Mouse (Mus musculus) left cerebral cortex, postnatal 14 days (tissue): ENCODE results near the gene Emx2. TPM values are rescaled to one million over a fixed set of nuclear protein-coding genes. Genes with fewer than 3 reads are reported as not detected.

Source experiments
- DNase-seq, 2 experiments: peaks; one replicate each; pipeline ENCODE4 v3.0.0; 2021 to 2022; ENCODE audit warnings: low spot score in 2 of 2, mixed read lengths in 1 of 2
- intact Hi-C: fragments of 180-260 bp; cut with DNase I; formaldehyde crosslinking; loops from one replicate; pipeline ENCODE4 v1.15.1; 2025
- total RNA-seq, 2 experiments: library from RNA; stranded (reverse); gene quantifications; 2 replicates each; pipeline ENCODE4 v1.2.3; 2021

Gene Emx2
- total RNA-seq, 2 experiments from 2014 or later = 10.6 to 10.9 TPM

- no peak for DNase-seq
- intact Hi-C loops = loop anchor here (10.0 kb wide), 1 partner anchor 175 kb away; no protein-coding TSS in a partner anchor
Observed at GRCm38 (mm10) chr19:59479912-59480311, 21.7 kb downstream of the Emx2 start.

GRCm38 (mm10) chr19:59480563-59480962 lies 22.4 kb downstream of the Emx2 start:
- intact Hi-C loops = no loop called here
- no peak for DNase-seq

- intact Hi-C loops = no loop called here
- DNase-seq = peak in 1 of 2 experiments; percentile 28
Observed at GRCm38 (mm10) chr19:59492258-59492657, 34.1 kb downstream of the Emx2 start.

GRCm38 (mm10) chr19:59496832-59497231 lies 38.7 kb downstream of the Emx2 start:
- DNase-seq = no peak
- intact Hi-C loops = no loop called here

GRCm38 (mm10) chr19:59508896-59509295 lies 50.7 kb downstream of the Emx2 start:
- DNase-seq = no peak
- intact Hi-C loops = no loop called here

- no peak for DNase-seq
- intact Hi-C loops = no loop called here
Observed at GRCm38 (mm10) chr19:59513181-59513580, 55.0 kb downstream of the Emx2 start.

Other genes with a start within 250 kb of the Emx2 start
- not detected for gene Kcnk18, start 239.2 kb upstream of the Emx2 start, total RNA-seq
- under 1 TPM; 0.42 to 0.70 TPM for gene Slc18a2, start 197.5 kb upstream of the Emx2 start, total RNA-seq
- gene Rps12-ps3, start 136.1 kb upstream of the Emx2 start, total RNA-seq = 100 to 1,000 TPM; 204 to 211 TPM
- gene Pdzd8, start 112.6 kb upstream of the Emx2 start, total RNA-seq = 10 to 100 TPM; 60.8 to 61.8 TPM